Mouse (Mus musculus) urinary bladder, postnatal 10 days (tissue): ENCODE measurements at regions not wholly inside any gene's neighbourhood (a gene's known extent, or its start where the extent isn't known, plus 50 kb on each side); places are given as distances from the start of the nearest gene placed in this dataset.

Experiments
- DNase-seq: peaks from one replicate; pipeline ENCODE4 v3.0.0; 2022; ENCODE audit warnings: low spot score

GRCm38 (mm10) chr4:93986189-93986588 is 570.2 kb upstream of the Gm10306 start:
- no peak for DNase-seq

DNA sequence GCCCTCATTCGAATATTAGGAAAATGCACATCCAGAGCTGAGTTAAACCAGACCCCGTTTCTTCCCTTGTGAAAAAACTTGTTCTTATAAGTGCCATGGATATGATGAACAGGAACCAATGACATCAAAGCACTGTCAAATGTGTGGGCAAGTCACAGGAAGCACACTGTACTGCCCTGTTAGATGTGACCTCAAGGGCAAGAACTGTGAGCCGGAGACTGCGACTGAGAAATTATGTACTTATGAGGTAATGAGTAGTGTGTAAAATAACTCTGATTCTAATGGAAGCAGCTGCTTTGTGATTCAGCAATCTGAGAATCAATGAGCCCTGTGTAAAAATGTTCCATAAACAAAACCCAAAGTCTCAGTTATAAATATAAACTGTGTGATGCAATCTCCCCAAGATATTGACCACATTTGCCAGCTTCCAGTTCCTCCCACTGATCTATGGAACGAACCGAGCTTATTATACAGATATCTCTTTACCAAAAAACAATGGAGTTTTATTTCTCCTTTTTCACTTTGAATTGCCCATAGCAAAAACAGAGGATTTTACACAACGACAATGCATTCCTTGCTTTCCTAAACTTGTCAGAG is 566.0 kb upstream of the Gm10306 start:
- DNase-seq = no peak

DNA sequence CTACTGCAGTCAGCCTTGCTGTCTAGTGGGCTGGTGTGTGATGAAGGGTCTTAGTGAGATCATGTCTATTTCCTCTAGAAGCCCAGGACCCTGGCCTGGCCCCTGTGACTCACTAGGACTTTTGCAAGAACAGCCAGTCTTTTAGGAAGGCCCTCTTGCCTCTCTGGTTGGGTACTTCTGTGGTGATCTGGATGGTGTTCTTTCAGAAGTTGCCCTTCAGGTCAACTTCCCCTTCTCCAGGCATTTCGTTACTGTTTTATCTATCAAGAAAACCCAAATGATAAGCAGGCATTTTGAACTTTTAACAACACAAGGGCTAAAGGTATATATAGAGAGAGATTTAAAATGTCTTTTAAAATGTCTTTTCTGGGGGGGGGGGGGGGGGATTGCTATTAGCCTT is 550.5 kb upstream of the Gm10306 start:
- no peak for DNase-seq

GRCm38 (mm10) chr4:94007088-94007768 is 549.1 kb upstream of the Gm10306 start:
- no peak for DNase-seq

- DNase-seq = no peak
Measured at GRCm38 (mm10) chr4:94015713-94016112, 540.6 kb upstream of the Gm10306 start.

- DNase-seq = no peak
Measured at GRCm38 (mm10) chr4:94017702-94018101, 538.6 kb upstream of the Gm10306 start.

- DNase-seq = no peak
Measured at GRCm38 (mm10) chr4:94049629-94050310, 506.6 kb upstream of the Gm10306 start.

DNA sequence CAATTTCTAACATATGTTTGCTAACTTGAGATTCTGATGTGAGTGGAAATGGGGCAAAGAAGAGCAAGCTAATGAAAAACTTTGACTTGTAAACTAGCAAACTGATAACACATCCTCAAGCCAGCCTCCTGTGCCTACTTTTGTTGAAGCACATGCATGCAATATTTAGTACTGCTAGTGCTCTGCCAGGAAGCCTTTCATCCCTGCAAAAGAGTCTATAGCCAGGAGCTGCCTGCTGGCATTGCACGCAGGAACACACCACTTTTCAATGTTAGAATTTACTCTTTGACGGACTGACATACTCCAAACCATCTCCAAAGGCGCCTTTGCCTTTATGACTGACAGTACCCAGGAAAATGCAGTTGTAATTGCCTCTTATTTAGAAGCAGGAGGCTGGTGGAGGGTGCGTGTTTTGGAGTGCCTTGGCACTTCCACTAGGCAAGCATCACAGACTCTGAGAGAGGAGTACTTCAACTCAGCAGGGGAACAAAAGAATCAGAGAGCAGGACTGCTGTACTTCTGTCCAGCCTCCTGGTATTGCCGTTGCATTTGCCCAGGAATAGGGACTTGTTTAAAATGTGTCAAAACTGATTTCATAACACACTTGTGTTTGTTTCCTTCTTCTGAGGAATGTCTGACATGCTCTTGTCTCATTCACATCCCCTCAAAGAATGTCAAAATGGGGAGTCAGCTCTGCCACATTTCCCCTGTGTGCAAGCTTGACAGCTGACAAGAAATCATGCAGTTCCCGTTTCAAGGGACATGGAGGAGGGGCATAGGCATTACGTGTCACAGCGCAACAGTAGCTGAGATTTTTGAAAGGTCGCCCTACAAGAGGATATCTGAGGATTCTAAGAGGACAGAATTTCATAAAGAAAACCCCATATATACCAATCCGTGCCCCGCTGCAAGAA is 503.8 kb upstream of the Gm10306 start:
- DNase-seq = no peak

DNA sequence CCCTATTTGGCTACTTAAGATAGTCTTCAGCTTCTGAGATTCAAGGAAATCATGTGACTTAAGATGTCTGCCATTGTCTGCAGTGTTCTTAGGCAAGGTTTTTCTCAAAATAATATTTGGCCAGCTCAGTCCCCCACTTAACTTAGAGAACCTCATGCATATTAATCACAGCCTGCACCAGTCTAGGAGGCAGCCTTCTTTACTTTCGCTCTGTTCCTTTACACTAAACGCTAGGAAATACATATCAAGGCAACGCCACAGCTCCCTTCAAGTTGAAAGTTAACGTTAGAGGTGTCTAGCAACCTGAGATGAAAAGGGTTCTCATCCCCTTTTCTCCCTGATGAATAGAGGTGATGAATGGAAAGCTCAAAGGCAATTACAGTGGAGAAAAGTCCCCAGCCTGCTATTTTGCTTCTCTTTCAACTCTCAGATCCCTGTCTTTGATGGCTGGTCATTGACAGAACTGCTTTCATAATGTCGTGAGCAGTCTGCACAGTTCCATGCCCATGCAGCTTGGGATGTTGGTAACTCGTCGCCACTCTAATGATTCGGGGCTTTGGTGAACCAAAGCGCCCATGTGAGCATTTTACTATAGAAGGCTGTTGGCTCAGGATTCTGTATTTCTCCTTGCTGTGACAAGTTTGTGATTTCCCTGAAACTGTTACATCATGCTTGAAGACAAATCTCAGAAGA is 483.0 kb upstream of the Gm10306 start:
- no peak for DNase-seq

DNA sequence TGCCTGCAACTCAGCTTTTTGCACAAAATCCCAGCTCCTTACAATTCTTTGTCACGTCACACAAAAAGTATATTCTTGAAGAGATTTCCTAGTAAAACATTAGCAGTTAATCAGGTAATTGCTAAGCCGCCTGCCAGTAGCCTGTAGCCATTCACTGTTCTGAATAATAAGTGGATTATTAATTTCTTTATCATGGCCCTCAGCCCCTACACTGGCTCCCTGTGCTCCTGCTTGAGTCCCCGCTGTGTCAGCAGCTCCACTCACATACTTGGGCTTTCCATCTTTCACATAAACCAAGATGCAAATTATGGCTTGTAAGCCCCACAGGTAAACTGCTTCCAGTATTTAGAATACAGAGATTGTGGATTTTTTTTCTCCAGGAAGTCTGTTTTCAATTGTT is 473.5 kb upstream of the Gm10306 start:
- no peak for DNase-seq

GRCm38 (mm10) chr4:94094379-94094778 is 462.0 kb upstream of the Gm10306 start:
- DNase-seq = no peak

- no peak for DNase-seq
Measured at GRCm38 (mm10) chr4:94106941-94107340, 449.4 kb upstream of the Gm10306 start.

GRCm38 (mm10) chr4:94116881-94117280 is 439.5 kb upstream of the Gm10306 start:
- no peak for DNase-seq

DNA sequence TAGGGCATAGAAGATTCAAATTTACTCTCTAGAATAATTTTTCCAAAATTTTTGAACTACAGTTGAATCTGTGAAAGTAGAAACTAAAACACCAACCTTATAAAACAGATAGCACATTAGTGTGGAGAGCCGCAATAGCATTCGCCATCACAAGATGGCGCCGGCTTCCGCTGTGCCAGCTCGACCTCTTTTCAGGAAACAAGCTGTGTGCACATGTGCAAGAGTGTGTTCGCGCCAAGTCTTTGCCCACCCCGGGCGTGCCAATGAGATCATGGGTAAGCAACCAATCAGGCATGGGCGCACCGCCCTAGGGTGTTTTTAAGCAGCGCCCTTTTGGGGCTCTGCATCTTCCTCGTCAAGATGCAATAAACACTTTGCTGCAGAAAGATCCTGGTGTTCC is 432.2 kb upstream of the Gm10306 start:
- DNase-seq = no peak

- DNase-seq = no peak
Measured at GRCm38 (mm10) chr4:94137921-94138320, 418.4 kb upstream of the Gm10306 start.

- no peak for DNase-seq
Measured at GRCm38 (mm10) chr4:94144901-94145801, 411.2 kb upstream of the Gm10306 start.

DNA sequence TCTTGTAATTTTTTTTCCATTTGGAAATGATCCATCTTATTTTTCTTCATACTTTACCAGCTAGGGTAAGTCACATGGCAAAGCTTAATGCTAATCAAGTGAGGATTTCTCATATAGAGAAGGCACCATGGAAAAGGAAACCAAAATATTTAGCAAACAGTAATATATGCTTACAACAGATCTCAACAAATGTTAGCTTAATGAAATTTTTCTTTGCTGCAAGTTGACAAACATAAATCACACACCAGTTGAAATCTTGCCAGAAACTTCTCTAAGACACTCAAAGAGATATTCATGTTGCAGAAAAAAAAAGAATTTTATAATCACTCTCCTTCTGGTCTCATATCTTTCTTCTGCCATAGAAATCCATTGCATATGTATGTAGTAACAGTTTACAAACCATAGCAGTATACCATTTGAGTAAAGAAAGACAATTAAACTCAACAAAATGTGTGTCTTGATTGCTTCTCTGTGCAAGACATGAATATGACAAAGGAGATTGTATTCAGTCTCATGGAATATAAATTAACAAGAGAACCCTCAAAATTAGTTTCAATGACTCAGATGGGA is 408.3 kb upstream of the Gm10306 start:
- no peak for DNase-seq

- no peak for DNase-seq
Measured at GRCm38 (mm10) chr4:94149056-94149455, 407.3 kb upstream of the Gm10306 start.

- DNase-seq = no peak
Measured at GRCm38 (mm10) chr4:94160620-94161019, 395.7 kb upstream of the Gm10306 start.

- no peak for DNase-seq
Measured at GRCm38 (mm10) chr4:94173096-94173495, 383.2 kb upstream of the Gm10306 start.
